Mouse (Mus musculus) lung, postnatal 10 days (tissue): ENCODE measurements at regions not wholly inside any gene's neighbourhood (a gene's known extent, or its start where the extent isn't known, plus 50 kb on each side); places are given as distances from the start of the nearest gene placed in this dataset.

Experiments
- DNase-seq: peaks from one replicate; pipeline ENCODE4 v3.0.0; 2021

- DNase-seq: no peak
Observed at GRCm38 (mm10) chr14:24631994-24632393, 145.1 kb downstream of the Rps24 start.

- DNase-seq: no peak
Observed at GRCm38 (mm10) chr14:24641853-24642252, 154.9 kb downstream of the Rps24 start.

GRCm38 (mm10) chr14:24644117-24644808 lies 157.3 kb downstream of the Rps24 start:
- no peak for DNase-seq

GRCm38 (mm10) chr14:24646239-24646848 lies 159.4 kb downstream of the Rps24 start:
- peak; percentile 48 for DNase-seq

- no peak for DNase-seq
Observed at GRCm38 (mm10) chr14:24647722-24648121, 160.8 kb downstream of the Rps24 start.

- no peak for DNase-seq
Observed at GRCm38 (mm10) chr14:24650195-24650901, 163.4 kb downstream of the Rps24 start.

- no peak for DNase-seq
Observed at GRCm38 (mm10) chr14:24650902-24651270, 164.0 kb downstream of the Rps24 start.

- DNase-seq: no peak
Observed at GRCm38 (mm10) chr14:24652591-24652990, 165.7 kb downstream of the Rps24 start.

GRCm38 (mm10) chr14:24655580-24655979 lies 168.7 kb downstream of the Rps24 start:
- peak; percentile 60 for DNase-seq

- DNase-seq: no peak
Observed at GRCm38 (mm10) chr14:24661797-24662196, 174.9 kb downstream of the Rps24 start.

GRCm38 (mm10) chr14:24665210-24665609 lies 178.3 kb downstream of the Rps24 start:
- no peak for DNase-seq
